Mouse (Mus musculus): ENCODE data around the gene Trak1. TPM values are rescaled to one million over a fixed set of nuclear protein-coding genes. Genes with fewer than 3 reads are reported as not detected.

Gene Trak1
- total and polyA plus RNA-seq, 3 experiments, result 8.2 to 28.6 (median 18.1) TPM

DNA sequence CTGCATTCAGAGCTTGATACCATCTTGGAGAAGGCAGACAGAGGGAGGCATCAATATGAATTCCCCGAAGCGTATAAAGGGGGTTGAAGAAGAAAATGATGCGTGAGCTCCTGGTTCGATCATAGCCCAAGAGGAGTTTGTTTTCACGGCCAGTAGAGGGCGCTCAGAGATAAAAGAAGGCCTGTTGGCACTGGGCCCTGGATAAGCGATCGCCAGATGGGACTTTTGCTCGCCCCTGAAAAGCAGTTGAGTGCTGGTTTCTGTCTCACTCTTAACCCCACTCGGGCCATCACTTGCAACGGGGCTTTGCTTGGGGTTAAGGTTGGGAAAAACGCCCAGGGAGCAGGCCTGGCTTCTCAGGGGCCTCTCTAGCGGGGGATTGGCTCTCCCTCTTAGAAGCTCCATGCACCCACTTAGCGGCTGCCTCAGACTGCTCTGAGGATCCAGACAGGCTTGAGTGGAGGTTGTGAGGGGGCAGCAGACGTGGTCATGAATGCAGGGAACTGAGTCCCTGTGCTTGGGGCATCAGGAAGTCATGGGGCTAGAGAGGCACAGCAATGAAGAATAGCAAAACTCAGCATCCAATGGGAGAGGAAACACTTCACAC, 180.1 kb downstream of the Trak1 start:
- H3K4me1 ChIP-seq (ENCODE audit: control insufficient read depth in 1 of 2, insufficient read depth in 2 of 2), result peaks cover 0 to 3% of the 10 kb centered on the region in 2 experiments; a peak in 1 of 4 replicates
- no peak overlapping the region for H3K9ac ChIP-seq (ENCODE audit: insufficient read depth, low read depth)
- H3K36me3 ChIP-seq (replicated peaks in 1 of 2; ENCODE audit: control insufficient read depth in 1 of 2, insufficient read depth in 1 of 2, low read length in 1 of 2), result peaks cover 8 to 21% of the 10 kb centered on the region in 2 experiments
- no peaks in the 10 kb centered on the region for H3K9me3 ChIP-seq (replicated peaks; ENCODE audit: low read length)
- TF ChIP-seq CTCF (conservative IDR thresholded peaks at IDR 0.05 in 1 of 2, IDR thresholded peaks at IDR 0.05 in 1 of 2; ENCODE audit: low read depth in 2 of 2, low read length in 2 of 2), result peak; percentile 72 to 91
- TF ChIP-seq MEF2A (IDR thresholded peaks at IDR 0.05; ENCODE audit: borderline replicate concordance, low read depth, low read length), result no peak
- TF ChIP-seq RAD21 (IDR thresholded peaks at IDR 0.05; ENCODE audit: low read depth, low read length), result peak; percentile 87
- peak; percentile 72 for TF ChIP-seq SMC3 (IDR thresholded peaks at IDR 0.05; ENCODE audit: low read depth, low read length)
- H3K27ac ChIP-seq (ENCODE audit: insufficient read depth, low read depth), result no peak overlapping the region
- dilution Hi-C loops (cut with MboI; ENCODE audit: extremely low pct_ligation_motif_present, extremely low pct_unique_long_range_greater_than_20kb, low sequenced_read_pairs) (no loop called here), in situ Hi-C loops (cut with MboI; ENCODE audit: low pct_ligation_motif_present, low pct_unique_long_range_greater_than_20kb, low sequenced_read_pairs) (loop anchor here (5.0 to 25.0 kb wide), 4 partner anchors 195 to 510 kb away; partner anchors contain the start of genes Ccdc13 and Pomgnt2)
- peak; percentile 79 for DNase-seq (ENCODE audit: extremely low read depth)
- H3K4me2 ChIP-seq (ENCODE audit: insufficient read depth, low read depth, poor library complexity, severe bottlenecking), result peak overlapping the region; percentile 46; the same call in 1 of the 2 replicates
- H3K4me3 ChIP-seq (replicated peaks in 1 of 3; ENCODE audit: low read depth in 2 of 3, low read length in 2 of 3, poor library complexity in 1 of 3), result no peak overlapping the region
- H3K79me2 ChIP-seq (replicated peaks; ENCODE audit: control insufficient read depth, extremely low read depth, insufficient read depth, poor library complexity, severe bottlenecking), result no peaks in the 10 kb centered on the region
- H3K27me3 ChIP-seq (replicated peaks), result no peaks in the 10 kb centered on the region

DNA sequence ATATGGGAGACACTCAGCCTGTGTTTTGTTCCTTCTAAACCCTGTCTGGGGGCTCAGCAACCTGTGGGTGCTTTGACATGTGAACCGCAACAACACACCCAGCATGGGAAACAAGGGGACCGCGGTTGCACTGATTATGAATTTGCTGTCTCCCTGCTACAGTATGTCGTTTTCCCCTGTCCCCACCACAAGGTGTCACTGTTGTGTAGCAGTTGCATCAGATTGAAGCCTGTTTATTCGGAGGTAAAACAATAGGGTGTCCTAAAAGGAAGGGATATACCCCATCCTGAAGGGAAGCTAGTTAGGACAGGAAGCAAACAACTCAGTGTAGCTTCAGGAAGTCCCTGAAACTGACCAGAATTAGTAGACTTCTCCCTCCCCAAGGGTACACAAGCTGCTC, 182.2 kb downstream of the Trak1 start:
- Histone ChIP-seq H3K9me3 (replicated peaks; ENCODE audit: low read length) (no peaks in the 10 kb centered on the region), H3K27ac (ENCODE audit: insufficient read depth, low read depth) (no peak overlapping the region), H3K4me2 (ENCODE audit: insufficient read depth, low read depth, poor library complexity, severe bottlenecking) (peak overlapping the region; percentile 39; the same call in 1 of the 2 replicates), H3K4me3 (replicated peaks in 1 of 3; ENCODE audit: low read depth in 2 of 3, low read length in 2 of 3, poor library complexity in 1 of 3) (no peak overlapping the region), H3K9ac (ENCODE audit: insufficient read depth, low read depth) (no peak overlapping the region), H3K27me3 (replicated peaks) (no peaks in the 10 kb centered on the region), H3K79me2 (replicated peaks; ENCODE audit: control insufficient read depth, extremely low read depth, insufficient read depth, poor library complexity, severe bottlenecking) (no peaks in the 10 kb centered on the region), H3K4me1 (ENCODE audit: control insufficient read depth in 1 of 2, insufficient read depth in 2 of 2) (peaks cover 0 to 3% of the 10 kb centered on the region in 2 experiments; a peak in 1 of 4 replicates), H3K36me3 (replicated peaks in 1 of 2; ENCODE audit: control insufficient read depth in 1 of 2, insufficient read depth in 1 of 2, low read length in 1 of 2) (peaks cover 0 to 3% of the 10 kb centered on the region in 2 experiments)
- dilution Hi-C loops (cut with MboI; ENCODE audit: extremely low pct_ligation_motif_present, extremely low pct_unique_long_range_greater_than_20kb, low sequenced_read_pairs), result no loop called here
- DNase-seq (ENCODE audit: extremely low read depth), result peak; percentile 75
- in situ Hi-C loops (cut with MboI; ENCODE audit: low pct_ligation_motif_present, low pct_unique_long_range_greater_than_20kb, low sequenced_read_pairs), result loop anchor here (5.0 to 25.0 kb wide), 4 partner anchors 193 to 508 kb away; partner anchors contain the start of genes Ccdc13 and Pomgnt2
- no peak for TF ChIP-seq KAT2A (IDR thresholded peaks at IDR 0.05; ENCODE audit: insufficient replicate concordance, low read length)
- TF ChIP-seq PAX5 (IDR thresholded peaks at IDR 0.05; ENCODE audit: low read length), result no peak
- TF ChIP-seq RAD21 (IDR thresholded peaks at IDR 0.05; ENCODE audit: low read depth, low read length), result peak; percentile 98
- peak; percentile 69 to 97 for TF ChIP-seq CTCF (conservative IDR thresholded peaks at IDR 0.05 in 1 of 2, IDR thresholded peaks at IDR 0.05 in 1 of 2; ENCODE audit: low read depth in 2 of 2, low read length in 2 of 2)
- no peak for TF ChIP-seq MAFK (IDR thresholded peaks at IDR 0.05; ENCODE audit: insufficient replicate concordance, low read length)
- peak; percentile 25; the same call in 1 of the 2 replicates for TF ChIP-seq IRF4 (IDR thresholded peaks at IDR 0.05; ENCODE audit: low read depth, low read length)
- TF ChIP-seq NRF1 (IDR thresholded peaks at IDR 0.05; ENCODE audit: low read depth, low read length), result 0 out of 2 replicates have a peak, but pooled peaks have one; percentile 11
- TF ChIP-seq ZC3H11A (IDR thresholded peaks at IDR 0.05; ENCODE audit: low read depth, low read length), result peak; percentile 85
- peak; percentile 98 for TF ChIP-seq SMC3 (IDR thresholded peaks at IDR 0.05; ENCODE audit: low read depth, low read length)

DNA sequence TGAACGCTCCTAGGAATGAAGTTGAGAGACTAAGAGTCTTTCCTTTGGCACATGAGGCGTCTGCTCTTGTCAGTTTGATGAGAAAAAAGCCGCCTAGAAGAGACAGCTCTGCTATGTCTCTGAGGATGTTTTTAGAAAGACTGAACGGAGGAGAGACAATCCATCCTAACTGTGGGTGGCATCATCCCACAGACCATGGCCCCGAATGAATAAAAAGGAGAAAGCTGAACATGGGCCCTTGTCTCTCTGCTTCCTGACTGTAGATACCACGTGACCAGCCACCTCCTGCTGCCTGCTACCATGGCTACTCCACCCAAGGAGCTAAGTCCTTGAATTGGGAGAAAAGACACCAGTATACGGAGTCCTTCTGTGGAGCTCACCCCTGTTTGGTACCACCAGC, 189.9 kb downstream of the Trak1 start:
- dilution Hi-C loops (cut with MboI; ENCODE audit: extremely low pct_ligation_motif_present, extremely low pct_unique_long_range_greater_than_20kb, low sequenced_read_pairs), result no loop called here
- in situ Hi-C loops (cut with MboI; ENCODE audit: low pct_ligation_motif_present, low pct_unique_long_range_greater_than_20kb, low sequenced_read_pairs), result loop anchor here (25.0 kb wide), 2 partner anchors 350 to 500 kb away; partner anchors contain the start of genes Ccdc13 and Pomgnt2
- Histone ChIP-seq H3K4me3 (replicated peaks in 1 of 3; ENCODE audit: low read depth in 2 of 3, low read length in 2 of 3, poor library complexity in 1 of 3) (no peak overlapping the region), H3K9ac (ENCODE audit: insufficient read depth, low read depth) (no peak overlapping the region), H3K79me2 (replicated peaks; ENCODE audit: control insufficient read depth, extremely low read depth, insufficient read depth, poor library complexity, severe bottlenecking) (no peaks in the 10 kb centered on the region), H3K4me2 (ENCODE audit: insufficient read depth, low read depth, poor library complexity, severe bottlenecking) (no peak overlapping the region), H3K36me3 (replicated peaks in 1 of 2; ENCODE audit: control insufficient read depth in 1 of 2, insufficient read depth in 1 of 2, low read length in 1 of 2) (no peaks in the 10 kb centered on the region), H3K27me3 (replicated peaks) (peaks cover 31% of the 10 kb centered on the region), H3K9me3 (replicated peaks; ENCODE audit: low read length) (no peaks in the 10 kb centered on the region), H3K27ac (ENCODE audit: insufficient read depth, low read depth) (no peak overlapping the region), H3K4me1 (ENCODE audit: control insufficient read depth in 1 of 2, insufficient read depth in 2 of 2) (no peaks in the 10 kb centered on the region)
- no peak for TF ChIP-seq ZMIZ1 (IDR thresholded peaks at IDR 0.05; ENCODE audit: low read depth, low read length)
- no peak for TF ChIP-seq ZNF384 (IDR thresholded peaks at IDR 0.05; ENCODE audit: low read depth, low read length)
- DNase-seq (ENCODE audit: extremely low read depth), result no peak
